Mouse (Mus musculus) layer of hippocampus, adult 9-11 months (tissue): ENCODE results near the gene Prkcb.

ENCODE experiments used
- DNase-seq: peaks from one replicate; pipeline ENCODE4 v3.0.0; 2022

The Prkcb gene

DNA sequence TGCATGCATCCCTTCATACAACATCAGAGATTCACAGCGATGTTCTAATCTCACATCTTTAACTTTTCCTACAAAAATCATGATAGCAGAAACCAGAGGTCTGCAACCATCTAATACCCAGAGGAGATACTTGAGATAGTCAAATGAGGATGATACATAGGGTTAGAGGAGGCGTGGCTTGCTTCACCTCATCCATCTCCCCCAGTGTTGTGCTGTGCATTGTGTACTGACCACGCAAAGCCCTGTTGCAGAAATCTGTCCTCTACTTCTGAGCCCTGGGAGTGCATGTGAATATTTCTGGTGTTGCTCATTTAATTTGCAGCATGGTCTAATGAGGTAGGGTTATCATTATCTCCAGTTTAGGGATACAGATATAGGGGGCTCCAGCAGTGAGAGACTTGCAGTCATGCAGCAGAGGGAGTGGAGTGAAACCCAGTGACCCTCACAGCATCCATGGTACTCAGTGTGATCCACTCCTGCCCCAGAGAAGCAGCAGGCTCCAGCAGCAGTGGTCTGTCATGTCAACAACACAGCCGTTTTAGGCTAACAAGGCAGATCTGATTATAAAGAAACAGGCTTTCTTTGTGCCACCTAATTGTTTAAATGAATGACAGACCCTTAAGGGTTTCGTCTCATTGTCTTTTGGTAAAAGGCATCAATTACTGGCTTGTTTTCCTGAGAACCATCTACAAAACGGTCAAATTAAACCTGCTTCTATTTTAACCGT lies 269.7 kb downstream of the Prkcb start:
- DNase-seq: no peak

GRCm38 (mm10) chr7:122558912-122559311 lies 270.4 kb downstream of the Prkcb start:
- no peak for DNase-seq

DNA sequence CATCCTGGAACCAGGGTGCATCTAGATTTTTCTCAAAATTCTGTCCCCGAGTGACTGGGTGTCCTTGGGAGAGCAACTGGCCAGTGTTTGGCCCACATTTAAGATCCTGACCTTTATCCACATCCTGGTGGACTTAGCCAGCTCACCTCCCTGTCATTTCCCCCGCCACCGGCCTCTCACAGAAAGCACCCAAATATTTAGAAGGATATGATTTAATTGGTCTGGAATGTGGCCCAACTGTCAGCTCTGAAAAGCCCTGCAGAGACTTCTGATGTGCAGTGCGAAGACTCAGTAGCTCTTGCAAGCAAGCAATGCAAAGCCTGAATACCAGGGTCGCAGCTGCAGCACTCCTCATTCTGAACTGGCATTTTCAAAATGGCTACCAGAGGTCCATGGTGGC lies 274.0 kb downstream of the Prkcb start:
- no peak for DNase-seq

DNA sequence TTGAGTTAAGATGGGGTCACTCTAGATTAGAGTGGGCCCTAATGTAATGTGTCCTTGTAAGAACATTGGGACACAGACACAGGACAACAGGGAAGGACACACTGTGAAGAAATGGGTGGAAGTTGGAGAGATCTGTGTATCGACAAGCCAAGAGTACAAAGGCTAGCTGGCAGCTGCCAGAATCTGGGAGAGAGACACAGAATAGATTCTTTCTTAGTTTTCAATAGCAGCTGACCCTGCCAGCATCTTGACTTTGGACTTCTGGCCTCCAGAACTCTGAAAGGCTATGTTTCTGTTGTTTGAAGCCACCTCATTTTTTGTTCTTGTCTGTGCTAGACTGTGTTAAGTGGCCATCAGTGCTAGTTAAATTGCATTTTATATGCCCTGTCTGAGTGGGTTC lies 276.8 kb downstream of the Prkcb start:
- no peak for DNase-seq

GRCm38 (mm10) chr7:122566011-122566410 lies 277.5 kb downstream of the Prkcb start:
- no peak for DNase-seq

GRCm38 (mm10) chr7:122568787-122569186 lies 280.2 kb downstream of the Prkcb start:
- no peak for DNase-seq

GRCm38 (mm10) chr7:122570407-122570806 lies 281.9 kb downstream of the Prkcb start:
- DNase-seq: no peak

DNA sequence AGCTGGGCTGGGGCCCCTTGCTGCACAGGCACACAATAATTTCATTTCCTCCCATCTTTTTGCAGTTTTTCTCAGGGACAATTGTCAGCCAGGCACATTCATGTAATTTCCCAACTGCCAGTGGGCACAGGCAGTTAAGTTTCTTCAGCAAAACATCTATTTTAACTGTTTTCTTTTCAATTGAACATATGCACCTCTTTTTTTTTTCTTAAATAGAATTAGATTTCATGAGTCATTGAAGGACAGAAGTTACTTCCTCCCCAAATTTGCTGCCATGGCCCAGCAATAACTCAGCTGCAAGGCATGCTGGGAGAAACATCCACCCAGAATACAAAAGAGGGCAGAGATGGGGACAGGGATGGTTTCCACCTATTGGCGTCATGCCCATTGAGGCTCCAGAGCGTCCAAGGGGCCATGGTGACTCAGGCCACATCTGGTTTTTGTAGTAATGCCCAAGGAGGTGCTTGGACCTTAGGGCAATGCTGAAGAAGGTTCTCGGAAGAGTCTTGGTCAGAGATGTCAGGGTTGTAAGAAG lies 284.6 kb downstream of the Prkcb start:
- DNase-seq: no peak

DNA sequence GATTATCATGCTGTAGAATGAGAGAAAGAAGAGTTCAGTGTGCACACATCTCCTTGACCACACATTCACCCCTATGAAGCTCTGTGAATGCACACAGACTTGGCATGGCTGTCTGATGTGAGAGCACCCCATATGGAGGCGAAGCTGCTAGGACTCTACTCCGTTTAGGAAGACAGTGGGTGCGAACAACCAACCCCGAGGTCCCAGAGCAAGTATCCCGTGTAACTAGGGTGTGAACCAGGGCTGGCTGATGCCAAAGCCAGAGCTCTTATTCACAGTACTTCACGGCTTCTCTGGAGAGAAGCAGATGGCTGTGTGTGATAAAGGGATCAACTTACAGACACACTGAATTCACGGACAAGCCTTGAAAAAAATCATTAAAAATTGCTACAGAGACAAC lies 285.9 kb downstream of the Prkcb start:
- no peak for DNase-seq

DNA sequence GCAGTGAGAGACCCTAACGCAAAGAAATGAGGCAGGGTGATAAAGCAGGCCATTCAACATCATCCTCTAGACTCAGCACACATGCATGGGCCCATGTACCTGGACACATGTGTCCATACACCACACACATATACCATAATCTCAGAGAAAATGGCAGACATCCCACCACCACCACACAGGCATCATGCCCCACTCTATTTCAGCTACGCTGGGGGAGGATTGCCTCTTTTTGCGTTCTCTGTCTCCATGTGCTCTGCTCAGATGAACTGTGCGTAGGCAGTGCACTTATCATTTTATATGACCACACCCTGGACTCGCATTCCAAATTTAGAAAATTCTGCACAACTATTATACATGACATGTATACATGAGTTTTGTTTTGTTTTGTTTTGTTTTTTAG lies 286.5 kb downstream of the Prkcb start:
- no peak for DNase-seq

DNA sequence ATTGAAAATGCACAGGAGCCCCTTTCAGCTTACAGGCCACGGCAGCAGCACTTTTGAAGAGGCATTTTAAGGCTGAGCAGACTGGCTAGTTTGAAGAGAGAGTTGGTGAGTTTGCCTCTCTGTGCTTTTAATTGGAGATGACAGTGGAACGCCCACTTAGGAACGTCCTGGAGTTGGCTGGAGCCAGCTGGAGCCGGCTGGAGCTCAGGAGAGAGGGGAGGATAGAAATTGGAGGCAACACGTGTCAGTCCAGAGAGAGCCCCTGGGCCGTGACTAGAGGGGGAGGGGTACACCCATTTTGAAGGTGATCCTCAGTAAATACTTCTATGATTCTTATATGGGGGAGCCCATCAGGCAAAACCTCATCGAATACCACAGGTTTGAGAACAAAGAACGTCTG lies 287.0 kb downstream of the Prkcb start:
- DNase-seq: peak; percentile 46

- DNase-seq: peak; percentile 13
Observed at GRCm38 (mm10) chr7:122577571-122577970, 289.0 kb downstream of the Prkcb start.

GRCm38 (mm10) chr7:122579461-122580157 lies 291.1 kb downstream of the Prkcb start:
- DNase-seq: no peak

GRCm38 (mm10) chr7:122580158-122580475 lies 291.6 kb downstream of the Prkcb start:
- no peak for DNase-seq

DNA sequence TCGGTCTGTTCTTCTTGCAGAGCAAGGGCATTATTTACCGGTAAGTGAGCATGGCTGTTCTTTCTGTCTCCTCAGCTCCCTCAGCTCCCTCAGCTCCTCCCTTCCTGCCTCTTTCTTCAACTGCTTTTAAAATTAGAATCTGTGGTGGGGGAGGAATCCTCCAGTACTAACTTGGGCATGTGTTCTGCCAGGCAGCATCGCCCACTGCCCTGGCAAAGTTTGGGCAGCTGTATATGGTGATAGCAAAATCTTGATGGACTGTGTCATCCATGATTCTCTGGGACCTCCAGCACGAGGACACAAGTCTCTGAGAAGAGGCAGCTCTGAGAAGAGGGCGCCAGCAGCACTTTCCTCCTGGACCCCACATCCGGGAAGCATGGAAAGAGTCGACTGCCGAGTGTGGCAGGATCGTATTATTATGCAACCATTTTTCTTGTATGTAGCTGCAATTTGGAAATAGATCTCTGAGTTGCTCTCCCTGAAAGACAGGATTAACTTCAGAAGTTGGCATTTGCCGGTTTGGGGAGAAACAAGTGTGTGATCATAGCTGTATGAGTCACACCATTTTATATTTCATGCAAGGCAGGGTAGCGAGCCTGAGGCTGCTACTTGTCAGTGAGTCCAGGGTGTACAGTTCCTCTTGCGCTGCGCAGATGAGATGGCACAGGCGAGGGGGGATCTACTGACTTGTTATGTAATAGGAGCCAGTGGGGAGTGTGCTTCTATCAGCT lies 296.0 kb downstream of the Prkcb start:
- peak; percentile 84 for DNase-seq

DNA sequence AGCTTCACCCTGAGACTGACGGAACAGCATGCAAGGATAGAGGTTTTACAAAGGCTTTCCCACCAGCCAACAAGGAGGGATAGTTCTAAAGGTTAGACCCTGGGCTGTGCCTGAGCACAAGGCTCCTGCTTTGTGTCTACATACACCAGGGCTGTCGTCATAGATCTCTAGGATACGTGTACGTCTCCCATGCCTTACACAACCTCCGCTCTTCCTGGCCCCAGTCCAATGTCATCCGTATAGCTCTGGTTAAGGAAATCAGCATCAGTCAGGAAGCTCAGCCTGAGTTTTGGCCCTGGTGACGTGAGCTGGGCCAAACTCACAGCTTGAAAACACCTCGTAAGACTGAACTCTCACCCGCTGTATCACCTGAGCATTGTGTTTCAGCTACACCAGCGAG lies 307.3 kb downstream of the Prkcb start:
- no peak for DNase-seq

- no peak for DNase-seq
Observed at GRCm38 (mm10) chr7:122596596-122597170, 308.1 kb downstream of the Prkcb start.

DNA sequence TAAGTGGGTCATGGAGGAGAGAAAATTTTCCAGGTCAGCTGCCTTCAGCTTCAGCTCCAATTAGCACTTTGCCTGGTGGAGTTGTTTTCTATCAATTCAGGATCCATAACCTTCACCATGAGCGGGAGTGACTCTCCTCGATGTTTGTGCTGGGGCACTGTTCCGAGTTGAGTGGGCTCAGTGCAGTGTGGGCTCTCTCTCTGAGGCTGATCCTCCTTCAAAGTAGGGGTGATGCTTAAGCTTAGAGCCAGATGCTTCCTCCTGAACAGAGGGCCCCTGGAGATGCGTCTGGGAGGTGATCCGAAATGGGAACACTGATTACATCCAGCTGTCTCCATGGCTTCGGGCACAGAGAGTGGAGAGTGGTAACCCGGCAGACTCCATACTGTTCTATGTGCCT lies 308.8 kb downstream of the Prkcb start:
- no peak for DNase-seq

GRCm38 (mm10) chr7:122600856-122601255 lies 312.3 kb downstream of the Prkcb start:
- no peak for DNase-seq

GRCm38 (mm10) chr7:122605066-122605465 lies 316.5 kb downstream of the Prkcb start:
- DNase-seq: no peak

DNA sequence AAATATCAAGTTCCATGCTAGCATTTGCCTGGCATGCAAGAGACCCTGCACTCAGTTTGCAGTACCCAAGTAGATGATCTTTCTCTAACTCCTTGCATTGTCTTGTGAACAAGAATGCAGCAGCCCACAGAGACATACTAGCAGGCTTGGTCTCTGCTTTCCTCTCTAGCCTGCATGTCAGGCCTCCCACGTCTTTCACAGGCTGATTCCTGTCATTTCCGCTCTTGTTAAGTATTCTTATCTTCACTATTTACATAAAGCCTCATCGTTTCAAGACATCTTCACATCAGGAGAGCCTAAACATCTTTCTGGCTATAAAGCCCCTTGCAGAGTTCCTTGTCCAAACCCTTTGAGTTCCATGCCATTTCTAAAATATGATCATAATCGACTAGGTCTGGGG lies 320.9 kb downstream of the Prkcb start:
- no peak for DNase-seq

DNA sequence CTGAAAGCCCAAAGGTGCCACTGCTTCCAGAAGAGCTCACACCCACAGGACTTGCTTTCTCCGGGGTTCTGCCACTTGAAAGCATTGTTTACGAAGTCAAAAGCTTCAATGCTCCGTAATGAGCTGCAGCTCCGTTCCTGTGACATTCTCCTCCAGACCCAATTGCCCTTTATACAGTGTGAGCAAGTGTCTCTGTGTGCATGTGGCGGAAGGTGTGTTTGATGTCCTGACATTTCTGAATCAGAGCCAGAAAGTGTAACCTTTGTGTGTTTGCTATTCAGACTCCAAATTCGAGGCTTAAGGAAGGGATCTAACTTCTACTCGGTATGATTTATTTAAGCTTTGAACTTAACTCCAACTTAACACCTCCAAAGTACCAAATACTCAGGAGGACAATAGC lies 321.6 kb downstream of the Prkcb start:
- no peak for DNase-seq

- no peak for DNase-seq
Observed at GRCm38 (mm10) chr7:122613876-122614275, 325.3 kb downstream of the Prkcb start.
